Mouse (Mus musculus) mature B cell (primary cell): ENCODE results near the gene Rassf1.

ENCODE experiments used
- in situ Hi-C: fragments of 300-500 bp; cut with MboI; formaldehyde crosslinking; loops from 2 replicates; pipeline ENCODE4 v1.14.3; 2019

Gene Rassf1

GRCm38 (mm10) chr9:107580501-107581317 lies 29.4 kb downstream of the Rassf1 start, which contains the start of gene Hyal3:
Hyal3 (plus strand) TSS chr9:107580818.
- in situ Hi-C loops, result no loop called here

- in situ Hi-C loops, result no loop called here
Measured at GRCm38 (mm10) chr9:107581584-107581983, 30.2 kb downstream of the Rassf1 start.

- in situ Hi-C loops, result no loop called here
Measured at GRCm38 (mm10) chr9:107582509-107583062, 31.2 kb downstream of the Rassf1 start.

- in situ Hi-C loops, result no loop called here
Measured at GRCm38 (mm10) chr9:107583174-107583573, 31.8 kb downstream of the Rassf1 start.

GRCm38 (mm10) chr9:107586504-107586903 lies 35.1 kb downstream of the Rassf1 start:
- in situ Hi-C loops, result no loop called here

- in situ Hi-C loops, result no loop called here
Measured at GRCm38 (mm10) chr9:107586974-107587832, 35.8 kb downstream of the Rassf1 start, which contains the start of gene Ifrd2. Ifrd2 (plus strand) TSS chr9:107587642.

- in situ Hi-C loops, result no loop called here
Measured at GRCm38 (mm10) chr9:107587833-107588639, 36.7 kb downstream of the Rassf1 start.

GRCm38 (mm10) chr9:107590058-107590772 lies 38.9 kb downstream of the Rassf1 start:
- in situ Hi-C loops, result no loop called here

GRCm38 (mm10) chr9:107590773-107591060 lies 39.4 kb downstream of the Rassf1 start:
- in situ Hi-C loops, result no loop called here

GRCm38 (mm10) chr9:107593101-107593976 lies 42.0 kb downstream of the Rassf1 start:
- in situ Hi-C loops, result no loop called here

- in situ Hi-C loops, result no loop called here
Measured at GRCm38 (mm10) chr9:107594281-107595062, 43.1 kb downstream of the Rassf1 start.

- in situ Hi-C loops, result no loop called here
Measured at GRCm38 (mm10) chr9:107596619-107597569, 45.5 kb downstream of the Rassf1 start.

GRCm38 (mm10) chr9:107598385-107598784 lies 47.0 kb downstream of the Rassf1 start:
- in situ Hi-C loops, result no loop called here

GRCm38 (mm10) chr9:107599433-107599832 lies 48.1 kb downstream of the Rassf1 start:
- in situ Hi-C loops, result no loop called here

- in situ Hi-C loops, result no loop called here
Measured at GRCm38 (mm10) chr9:107599842-107600241, 48.5 kb downstream of the Rassf1 start.

GRCm38 (mm10) chr9:107600745-107601144 lies 49.4 kb downstream of the Rassf1 start:
- in situ Hi-C loops, result no loop called here

- in situ Hi-C loops, result no loop called here
Measured at GRCm38 (mm10) chr9:107601275-107601674, 49.9 kb downstream of the Rassf1 start.

GRCm38 (mm10) chr9:107602068-107602648 lies 50.8 kb downstream of the Rassf1 start:
- in situ Hi-C loops, result no loop called here
